13 mouse cellular contexts compared by ENCODE assay signal in the genomic region with DNA sequence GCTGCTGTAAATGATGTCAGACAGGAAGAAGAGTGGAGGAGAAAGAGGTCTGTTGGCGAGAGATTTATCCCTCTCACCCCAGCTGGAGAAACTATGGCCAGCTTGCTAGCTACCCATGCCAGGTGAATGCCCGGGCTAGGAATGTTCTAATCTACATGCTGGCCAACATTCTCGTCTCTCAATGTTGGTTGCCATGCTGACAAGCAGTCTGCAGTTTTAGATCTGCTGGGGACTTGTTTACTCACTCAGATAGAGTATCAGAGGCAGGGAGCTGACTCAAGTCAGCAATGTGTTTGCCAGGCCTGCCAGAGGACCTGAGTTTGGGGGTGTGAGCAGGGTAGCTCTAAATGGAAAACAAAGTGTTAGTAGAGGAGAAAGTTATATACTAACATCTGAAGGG.
DNase-seq lines count a peak whose midpoint lies in the region; ATAC-seq lines count a peak whose summit lies in the region.
"Had no signal": no experiment of that assay in that cellular context is flagged by ENCODE, and none has a peak within 500 bp of the region (broad histone marks: within the 10 kb centered on the region; RNA-seq: fewer than 3 reads in every experiment).

No protein-coding gene starts in this region.

- ATAC-seq in midbrain, embryonic 14.5 days (ENCODE audit: low FRiP score, low TSS enrichment) = no peak
- ATAC-seq in midbrain, embryonic 16.5 days = no peak
- peak; percentile 32; the same call in 1 of the 2 replicates for ATAC-seq in hindbrain, embryonic 16.5 days

- H3K4me2 ChIP-seq in midbrain, embryonic 14.5 days (ENCODE audit: low read length) = no peak overlapping the region
- H3K4me2 ChIP-seq in midbrain, embryonic 16.5 days (ENCODE audit: low read length) = no peak overlapping the region
- H3K4me2 ChIP-seq in hindbrain, embryonic 16.5 days (ENCODE audit: low read length) = no peak overlapping the region
- H3K4me2 ChIP-seq: kidney, embryonic 15.5 days; limb, embryonic 15.5 days had no signal

- H3K4me1 ChIP-seq in midbrain, embryonic 14.5 days (ENCODE audit: control insufficient read depth, insufficient read depth, low read length) = peaks cover 24% of the 10 kb centered on the region; the same call in 1 of the 2 replicates
- peaks cover 16% of the 10 kb centered on the region for H3K4me1 ChIP-seq in midbrain, embryonic 16.5 days (ENCODE audit: control insufficient read depth, insufficient read depth, low read length)
- H3K4me1 ChIP-seq in hindbrain, embryonic 16.5 days (ENCODE audit: control insufficient read depth, insufficient read depth, low read depth, low read length) = peaks cover 13% of the 10 kb centered on the region
- H3K4me1 ChIP-seq: kidney, embryonic 15.5 days had no signal

- no peak overlapping the region for H3K4me3 ChIP-seq in midbrain, embryonic 14.5 days (replicated peaks; ENCODE audit: low read depth, low read length)
- H3K4me3 ChIP-seq in midbrain, embryonic 16.5 days (ENCODE audit: low read depth, low read length) = no peak overlapping the region
- no peak overlapping the region for H3K4me3 ChIP-seq in hindbrain, embryonic 16.5 days (ENCODE audit: low read length)
- H3K4me3 ChIP-seq: kidney, embryonic 15.5 days; limb, embryonic 15.5 days had no signal

- WGBS in midbrain, embryonic 14.5 days = 55% methylated on average over 3 of the region's 3 CpGs
- WGBS in midbrain, embryonic 16.5 days = 49% methylated on average over 3 of the region's 3 CpGs
- 35% methylated on average over 3 of the region's 3 CpGs for WGBS in hindbrain, embryonic 16.5 days

- no peak overlapping the region for H3K9ac ChIP-seq in midbrain, embryonic 14.5 days (replicated peaks; ENCODE audit: low read length)
- no peak overlapping the region for H3K9ac ChIP-seq in midbrain, embryonic 16.5 days (ENCODE audit: low read depth, low read length)
- no peak overlapping the region for H3K9ac ChIP-seq in hindbrain, embryonic 16.5 days (ENCODE audit: low read depth, low read length)
- H3K9ac ChIP-seq: kidney, embryonic 15.5 days; limb, embryonic 15.5 days had no signal

- H3K9me3 ChIP-seq in midbrain, embryonic 14.5 days (ENCODE audit: control insufficient read depth, low read length) = no peaks in the 10 kb centered on the region
- no peaks in the 10 kb centered on the region for H3K9me3 ChIP-seq in midbrain, embryonic 16.5 days (replicated peaks; ENCODE audit: control insufficient read depth, low read length, poor library complexity, severe bottlenecking)
- no peaks in the 10 kb centered on the region for H3K9me3 ChIP-seq in hindbrain, embryonic 16.5 days (ENCODE audit: control insufficient read depth, low read length)
- H3K9me3 ChIP-seq: kidney, embryonic 15.5 days; limb, embryonic 15.5 days had no signal

- H3K36me3 ChIP-seq in midbrain, embryonic 14.5 days (ENCODE audit: control insufficient read depth, insufficient read depth, low read length) = no peaks in the 10 kb centered on the region
- H3K36me3 ChIP-seq in midbrain, embryonic 16.5 days (ENCODE audit: control insufficient read depth, insufficient read depth, low read length) = no peaks in the 10 kb centered on the region
- no peaks in the 10 kb centered on the region for H3K36me3 ChIP-seq in hindbrain, embryonic 16.5 days (ENCODE audit: control insufficient read depth, insufficient read depth, low read length)
- H3K36me3 ChIP-seq: kidney, embryonic 15.5 days; limb, embryonic 15.5 days had no signal

- H3K27me3 ChIP-seq in midbrain, embryonic 14.5 days (ENCODE audit: control insufficient read depth, insufficient read depth, low read length) = no peaks in the 10 kb centered on the region
- H3K27me3 ChIP-seq in midbrain, embryonic 16.5 days (ENCODE audit: control insufficient read depth, insufficient read depth, low read depth, low read length) = no peaks in the 10 kb centered on the region
- H3K27me3 ChIP-seq in hindbrain, embryonic 16.5 days (replicated peaks; ENCODE audit: control insufficient read depth, insufficient read depth, low read length) = no peaks in the 10 kb centered on the region
- H3K27me3 ChIP-seq: CH12.LX; kidney, embryonic 15.5 days; limb, embryonic 15.5 days had no signal

- no peak overlapping the region for H3K27ac ChIP-seq in midbrain, embryonic 14.5 days (replicated peaks; ENCODE audit: low read depth, low read length)
- no peak overlapping the region for H3K27ac ChIP-seq in midbrain, embryonic 16.5 days (ENCODE audit: low read length)
- no peak overlapping the region for H3K27ac ChIP-seq in hindbrain, embryonic 16.5 days (ENCODE audit: low read depth, low read length)
- H3K27ac ChIP-seq: kidney, embryonic 15.5 days; limb, embryonic 15.5 days had no signal

- peak; percentile 74 for DNase-seq in gastrocnemius, adult 18-20 months (ENCODE audit: low spot score)
- no peak for DNase-seq in gastrocnemius, postnatal 4 days (ENCODE audit: low spot score in 2 of 2)
- DNase-seq in midbrain, embryonic 14.5 days = peak; percentile 26
- peak; percentile 66 for DNase-seq in gastrocnemius, postnatal 25 days
- DNase-seq in urinary bladder, adult 18-20 months (ENCODE audit: low spot score in 2 of 2) = no peak
- no peak for DNase-seq in thymus, postnatal 14 days
- DNase-seq: adrenal gland, postnatal 36 days; thymus, adult 2 months had no signal

Comparison
In these comparisons a context has a peak if more than half of its experiments do, and no peak if none do; other contexts are left out.
1. DNase-seq: peak in gastrocnemius, adult 18-20 months (single experiment), midbrain, embryonic 14.5 days (single experiment) and gastrocnemius, postnatal 25 days (single experiment); none in gastrocnemius, postnatal 4 days (0 of 2), urinary bladder, adult 18-20 months (0 of 2) and thymus, postnatal 14 days (single experiment).